Mouse (Mus musculus) hindbrain, embryonic 13.5 days (tissue): ENCODE data around the gene Cd86. TPM values are rescaled to one million over a fixed set of nuclear protein-coding genes. Genes with fewer than 3 reads are reported as not detected.

Experiments
- ATAC-seq: fragments of 200-750 bp; cut with Nextera tagmentation; 2 replicates; pipeline ENCODE4 v1.8.0; 2017; ENCODE audit warnings: moderate TSS enrichment; ENCODE audit not compliant: low FRiP score
- H3K27ac ChIP-seq: fragments of 300-500 bp; sonication (generic); 2 replicates; pipeline ENCODE4 v1.5.1; 2015; ENCODE audit warnings: inconsistent platforms, mild to moderate bottlenecking, moderate library complexity
- H3K27me3 ChIP-seq: fragments of 300-500 bp; sonication (generic); 2 replicates; pipeline ENCODE4 v1.6.1; 2015; ENCODE audit warnings: mild to moderate bottlenecking, inconsistent platforms
- H3K36me3 ChIP-seq: fragments of 300-500 bp; sonication (generic); 2 replicates; pipeline ENCODE4 v1.6.1; 2015; ENCODE audit warnings: mild to moderate bottlenecking, inconsistent platforms
- H3K4me1 ChIP-seq: fragments of 300-500 bp; sonication (generic); replicated peaks from 2 replicates; pipeline ENCODE4 v1.6.1; 2015; ENCODE audit warnings: inconsistent platforms
- H3K4me2 ChIP-seq: fragments of 300-500 bp; sonication (generic); 2 replicates; pipeline ENCODE4 v1.6.1; 2015; ENCODE audit warnings: inconsistent platforms, mild to moderate bottlenecking, moderate library complexity
- H3K4me3 ChIP-seq: fragments of 300-500 bp; sonication (generic); 2 replicates; pipeline ENCODE4 v1.5.1; 2015; ENCODE audit warnings: mild to moderate bottlenecking, inconsistent platforms
- H3K9ac ChIP-seq: fragments of 300-500 bp; sonication (generic); 2 replicates; pipeline ENCODE4 v1.6.1; 2015; ENCODE audit warnings: mild to moderate bottlenecking, inconsistent platforms
- H3K9me3 ChIP-seq: fragments of 300-500 bp; sonication (generic); 2 replicates; pipeline ENCODE4 v1.6.1; 2016; ENCODE audit warnings: inconsistent platforms
- WGBS: fragments of 180-500 bp; shearing (Covaris S2); methylation state at CpG from one replicate; pipeline ENCODE4 v1.1.7; 2015; 5-methylcytosine and 5-hydroxymethylcytosine counted together
- polyA plus RNA-seq: library from polyadenylated mRNA; unstranded; fragments of >200 nt; fragmentation: Nextera tagmentation; extraction: Ambion mirVana; gene quantifications from 2 replicates; pipeline ENCODE4 v1.2.1, GENCODE M21; 2015

The Cd86 gene
- polyA plus RNA-seq, 1 experiment from 2014 or later, result 2.1 TPM

- WGBS, result 77% methylated on average over 6 of the region's 6 CpGs
- Histone ChIP-seq H3K4me3 (no peak overlapping the region), H3K4me2 (no peak overlapping the region), H3K27me3 (no peaks in the 10 kb centered on the region), H3K9ac (no peak overlapping the region), H3K9me3 (no peaks in the 10 kb centered on the region), H3K4me1 (no peaks in the 10 kb centered on the region), H3K36me3 (no peaks in the 10 kb centered on the region), H3K27ac (no peak overlapping the region)
- no peak for ATAC-seq
Measured at GRCm38 (mm10) chr16:36684325-36684918, 18.5 kb upstream of the Cd86 start.

- Histone ChIP-seq H3K4me1 (no peaks in the 10 kb centered on the region), H3K36me3 (no peaks in the 10 kb centered on the region), H3K4me3 (no peak overlapping the region), H3K4me2 (no peak overlapping the region), H3K9ac (no peak overlapping the region), H3K9me3 (no peaks in the 10 kb centered on the region), H3K27ac (no peak overlapping the region), H3K27me3 (no peaks in the 10 kb centered on the region)
- ATAC-seq, result no peak
- WGBS, result 90% methylated on average over 3 of the region's 3 CpGs
Measured at GRCm38 (mm10) chr16:36681829-36682228, 15.9 kb upstream of the Cd86 start.

GRCm38 (mm10) chr16:36675902-36676301 lies 10.0 kb upstream of the Cd86 start:
- Histone ChIP-seq H3K4me1 (no peaks in the 10 kb centered on the region), H3K9ac (no peak overlapping the region), H3K27me3 (no peaks in the 10 kb centered on the region), H3K4me2 (no peak overlapping the region), H3K36me3 (no peaks in the 10 kb centered on the region), H3K4me3 (no peak overlapping the region), H3K9me3 (no peaks in the 10 kb centered on the region), H3K27ac (no peak overlapping the region)
- 95% methylated on average over 2 of the region's 2 CpGs for WGBS
- ATAC-seq, result no peak

GRCm38 (mm10) chr16:36675304-36675703 lies 9.4 kb upstream of the Cd86 start:
- H3K9ac ChIP-seq, result no peak overlapping the region
- no peak overlapping the region for H3K4me2 ChIP-seq
- no peaks in the 10 kb centered on the region for H3K9me3 ChIP-seq
- 23% methylated on average over 2 of the region's 2 CpGs for WGBS
- no peak overlapping the region for H3K4me3 ChIP-seq
- no peak for ATAC-seq
- H3K27me3 ChIP-seq, result no peaks in the 10 kb centered on the region
- H3K4me1 ChIP-seq, result no peaks in the 10 kb centered on the region
- H3K36me3 ChIP-seq, result no peaks in the 10 kb centered on the region
- no peak overlapping the region for H3K27ac ChIP-seq

GRCm38 (mm10) chr16:36674457-36675204 lies 8.8 kb upstream of the Cd86 start:
- WGBS, result 84% methylated on average over 6 of the region's 7 CpGs

GRCm38 (mm10) chr16:36673196-36673595 lies 7.3 kb upstream of the Cd86 start:
- Histone ChIP-seq H3K36me3 (no peaks in the 10 kb centered on the region), H3K27ac (no peak overlapping the region), H3K4me3 (no peak overlapping the region), H3K27me3 (no peaks in the 10 kb centered on the region), H3K9ac (no peak overlapping the region), H3K4me2 (no peak overlapping the region), H3K9me3 (no peaks in the 10 kb centered on the region), H3K4me1 (no peaks in the 10 kb centered on the region)
- ATAC-seq, result no peak
- 84% methylated on average over 4 of the region's 4 CpGs for WGBS

More at GRCm38 (mm10) chr16:36674457-36675204, 8.8 kb upstream of the Cd86 start:
- H3K27me3 ChIP-seq, result no peaks in the 10 kb centered on the region
- no peak overlapping the region for H3K4me2 ChIP-seq
- H3K9me3 ChIP-seq, result no peaks in the 10 kb centered on the region
- H3K4me3 ChIP-seq, result no peak overlapping the region
- no peak for ATAC-seq
- H3K9ac ChIP-seq, result no peak overlapping the region
- no peaks in the 10 kb centered on the region for H3K4me1 ChIP-seq
- H3K36me3 ChIP-seq, result no peaks in the 10 kb centered on the region
- H3K27ac ChIP-seq, result no peak overlapping the region

- H3K4me1 ChIP-seq, result no peaks in the 10 kb centered on the region
- no peaks in the 10 kb centered on the region for H3K9me3 ChIP-seq
- 80% methylated on average over 3 of the region's 3 CpGs for WGBS
- no peak overlapping the region for H3K4me3 ChIP-seq
- H3K27ac ChIP-seq, result no peak overlapping the region
- H3K4me2 ChIP-seq, result no peak overlapping the region
- H3K27me3 ChIP-seq, result no peaks in the 10 kb centered on the region
- H3K9ac ChIP-seq, result no peak overlapping the region
- ATAC-seq, result no peak
- no peaks in the 10 kb centered on the region for H3K36me3 ChIP-seq
Measured at GRCm38 (mm10) chr16:36670590-36670989, 4.7 kb upstream of the Cd86 start.

- Histone ChIP-seq H3K4me2 (no peak overlapping the region), H3K9ac (no peak overlapping the region), H3K27me3 (no peaks in the 10 kb centered on the region), H3K27ac (no peak overlapping the region), H3K4me3 (no peak overlapping the region), H3K4me1 (no peaks in the 10 kb centered on the region), H3K36me3 (no peaks in the 10 kb centered on the region), H3K9me3 (no peaks in the 10 kb centered on the region)
- no peak for ATAC-seq
- 94% methylated on average over 10 of the region's 10 CpGs for WGBS
Measured at GRCm38 (mm10) chr16:36666448-36667017, 652 bp upstream of the Cd86 start.

- no peak for ATAC-seq
- no peaks in the 10 kb centered on the region for H3K9me3 ChIP-seq
- H3K36me3 ChIP-seq, result no peaks in the 10 kb centered on the region
- no peak overlapping the region for H3K27ac ChIP-seq
- WGBS, result 89% methylated on average over 5 of the region's 5 CpGs
- no peak overlapping the region for H3K4me3 ChIP-seq
- H3K9ac ChIP-seq, result no peak overlapping the region
- no peaks in the 10 kb centered on the region for H3K27me3 ChIP-seq
- no peaks in the 10 kb centered on the region for H3K4me1 ChIP-seq
- no peak overlapping the region for H3K4me2 ChIP-seq
Measured at GRCm38 (mm10) chr16:36663484-36663883, 2.4 kb downstream of the Cd86 start.

GRCm38 (mm10) chr16:36661330-36661729 lies 4.6 kb downstream of the Cd86 start:
- WGBS, result 92% methylated on average over 10 of the region's 10 CpGs
- Histone ChIP-seq H3K4me1 (no peaks in the 10 kb centered on the region), H3K27ac (no peak overlapping the region), H3K4me2 (no peak overlapping the region), H3K9me3 (0 out of 2 replicates have a peak, but pooled peaks cover 2% of the 10 kb centered on the region), H3K36me3 (no peaks in the 10 kb centered on the region), H3K27me3 (no peaks in the 10 kb centered on the region), H3K4me3 (no peak overlapping the region), H3K9ac (no peak overlapping the region)
- no peak for ATAC-seq

- H3K4me1 ChIP-seq, result no peaks in the 10 kb centered on the region
- no peak for ATAC-seq
- no peaks in the 10 kb centered on the region for H3K27me3 ChIP-seq
- WGBS, result 91% methylated on average over 4 of the region's 4 CpGs
- 0 out of 2 replicates have a peak, but pooled peaks cover 2% of the 10 kb centered on the region for H3K9me3 ChIP-seq
- no peak overlapping the region for H3K4me2 ChIP-seq
- no peak overlapping the region for H3K9ac ChIP-seq
- H3K36me3 ChIP-seq, result no peaks in the 10 kb centered on the region
- H3K4me3 ChIP-seq, result no peak overlapping the region
- H3K27ac ChIP-seq, result no peak overlapping the region
Measured at GRCm38 (mm10) chr16:36655910-36656309, 10.0 kb downstream of the Cd86 start.

GRCm38 (mm10) chr16:36655199-36655598 lies 10.7 kb downstream of the Cd86 start:
- no peak for ATAC-seq
- Histone ChIP-seq H3K4me3 (no peak overlapping the region), H3K4me2 (no peak overlapping the region), H3K36me3 (no peaks in the 10 kb centered on the region), H3K27me3 (no peaks in the 10 kb centered on the region), H3K27ac (no peak overlapping the region), H3K9me3 (0 out of 2 replicates have a peak, but pooled peaks cover 2% of the 10 kb centered on the region), H3K4me1 (no peaks in the 10 kb centered on the region), H3K9ac (no peak overlapping the region)
- 95% methylated on average over 1 of the region's 1 CpGs for WGBS
